In the genomic region with DNA sequence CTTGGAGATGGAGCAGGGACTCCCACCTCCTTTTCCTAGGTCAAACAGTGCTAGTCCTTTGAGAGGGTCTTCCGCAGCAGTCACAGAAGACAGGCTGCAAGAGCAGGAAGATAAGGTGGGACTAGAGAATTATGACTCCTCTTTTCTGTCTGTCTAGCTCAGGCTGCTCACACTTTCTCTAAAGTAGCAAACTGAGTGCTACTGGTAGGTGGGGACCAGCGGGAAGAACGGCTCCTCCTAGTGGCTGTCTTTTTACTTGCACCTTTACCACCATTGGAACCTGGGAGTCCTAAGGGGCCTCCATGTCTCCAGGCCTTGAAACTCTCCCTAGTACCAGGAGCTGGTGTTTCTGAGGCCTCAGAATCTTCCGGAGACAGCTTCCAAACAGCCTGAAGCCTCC, we compare ENCODE assay signal across 9 mouse cellular contexts. TPM values are rescaled to one million over a fixed set of nuclear protein-coding genes. Genes with fewer than 3 reads are reported as not detected.
DNase-seq lines count a peak whose midpoint lies in the region; ATAC-seq and TF ChIP-seq lines count a peak whose summit lies in the region.
"Had no signal": no experiment of that assay in that cellular context is flagged by ENCODE, and none has a peak within 500 bp of the region (broad histone marks: within the 10 kb centered on the region; RNA-seq: fewer than 3 reads in every experiment).

No protein-coding gene starts in this region.

- 23% methylated on average over 4 of the region's 4 CpGs for WGBS in embryonic facial prominence, embryonic 12.5 days
- 21% methylated on average over 4 of the region's 4 CpGs for WGBS in spleen, adult 2 months

- H3K36me3 ChIP-seq in embryonic facial prominence, embryonic 12.5 days, result no peaks in the 10 kb centered on the region
- H3K36me3 ChIP-seq in spleen, adult 2 months (ENCODE audit: control insufficient read depth, insufficient read depth, low read length), result no peaks in the 10 kb centered on the region
- H3K36me3 ChIP-seq: neural tube, embryonic 13.5 days had no signal

- peak overlapping the region; percentile 43; the same call in 1 of the 2 replicates for H3K27ac ChIP-seq in embryonic facial prominence, embryonic 12.5 days
- no peak overlapping the region for H3K27ac ChIP-seq in spleen, adult 2 months (ENCODE audit: insufficient read depth, low read length)
- H3K27ac ChIP-seq: neural tube, embryonic 13.5 days had no signal

- no peaks in the 10 kb centered on the region for H3K9me3 ChIP-seq in embryonic facial prominence, embryonic 12.5 days
- H3K9me3 ChIP-seq: neural tube, embryonic 13.5 days had no signal

- H3K4me3 ChIP-seq in embryonic facial prominence, embryonic 12.5 days, result no peak overlapping the region
- no peak overlapping the region for H3K4me3 ChIP-seq in spleen, adult 2 months (ENCODE audit: extremely low read depth, insufficient read depth, insufficient read length)
- H3K4me3 ChIP-seq: neural tube, embryonic 13.5 days had no signal

- ATAC-seq in embryonic facial prominence, embryonic 12.5 days (ENCODE audit: insufficient number of reproducible peaks, insufficient read depth, low FRiP score, low TSS enrichment), result no peak
- peak; percentile 58 to 71; a peak in 1 of 4 replicates for ATAC-seq in hematopoietic stem cell, adult 5-6 weeks (replicated peaks in 1 of 2; ENCODE audit: insufficient read depth in 1 of 2, low FRiP score in 2 of 2, low TSS enrichment in 1 of 2, low read depth in 1 of 2, poor library complexity in 2 of 2, severe bottlenecking in 2 of 2)

- intact Hi-C loops in heart, postnatal 25 days (cut with DNase I), result loop anchor here (1.0 to 5.0 kb wide), 4 partner anchors 75 to 242 kb away; no protein-coding TSS in a partner anchor

- H3K4me2 ChIP-seq in embryonic facial prominence, embryonic 12.5 days (replicated peaks), result no peak overlapping the region
- H3K4me2 ChIP-seq: neural tube, embryonic 13.5 days had no signal

- H3K4me1 ChIP-seq in embryonic facial prominence, embryonic 12.5 days, result peaks cover 16% of the 10 kb centered on the region
- no peaks in the 10 kb centered on the region for H3K4me1 ChIP-seq in spleen, adult 2 months (ENCODE audit: control insufficient read depth, insufficient read depth, insufficient read length)

- DNase-seq in heart, adult 18-20 months, result peak; percentile 80 to 82
- DNase-seq in heart, postnatal 25 days (ENCODE audit: low spot score), result no peak
- peak; percentile 54 to 78 for DNase-seq in adrenal gland, postnatal 36 days
- DNase-seq in layer of hippocampus, postnatal 25 days (ENCODE audit: extremely low spot score in 1 of 2, low spot score in 1 of 2), result peak; percentile 38 to 78
- peak; percentile 88 for DNase-seq in lung, postnatal 10 days
- peak in 1 of 2 experiments; percentile 63 for DNase-seq in spleen, adult 2 months (ENCODE audit: low read depth in 1 of 2, low spot score in 2 of 2)

- peak; percentile 74; the same call in 1 of the 2 replicates for TF ChIP-seq CTCF in spleen, adult 2 months (IDR thresholded peaks at IDR 0.05; ENCODE audit: extremely low read depth, insufficient read depth, insufficient read length, insufficient replicate concordance)

- TF ChIP-seq POLR2A in spleen, adult 2 months (IDR thresholded peaks at IDR 0.05; ENCODE audit: low read depth, low read length), result no peak

- no peaks in the 10 kb centered on the region for H3K27me3 ChIP-seq in embryonic facial prominence, embryonic 12.5 days
- no peaks in the 10 kb centered on the region for H3K27me3 ChIP-seq in spleen, adult 2 months (ENCODE audit: control insufficient read depth, insufficient read depth, low read length)
- H3K27me3 ChIP-seq: neural tube, embryonic 13.5 days had no signal

- H3K9ac ChIP-seq in embryonic facial prominence, embryonic 12.5 days, result no peak overlapping the region
- H3K9ac ChIP-seq: neural tube, embryonic 13.5 days had no signal

RNA-seq across cellular contexts. Expression of gene Syt8, which starts 0.9 kb away (rescaled TPM):
- not detected for total RNA-seq in heart, adult 18-20 months (2021)
- not detected for total RNA-seq in heart, postnatal 25 days (2021)
- total RNA-seq in adrenal gland, postnatal 36 days (2021), result not detected
- polyA plus RNA-seq in embryonic facial prominence, embryonic 12.5 days (2016; fragmentation: Nextera tagmentation; extraction: Ambion mirVana), result 0.35 TPM in 1 of 2 replicates, not detected in the other
- not detected in 2 replicates for total RNA-seq in hematopoietic stem cell, adult 5-6 weeks (2017)
- not detected for total RNA-seq in layer of hippocampus, postnatal 25 days (2021)
- polyA plus RNA-seq in spleen, adult 2 months (2012; rRNA removed), result 0.94 and 1.1 TPM in 2 replicates
- polyA plus RNA-seq: neural tube, embryonic 13.5 days had no signal

RNA-seq across cellular contexts. Expression of gene Tnni2, which starts 6.1 kb away (rescaled TPM):
- 1 to 10 TPM; 1.8 to 2.6 TPM for total RNA-seq in heart, adult 18-20 months (2021)
- total RNA-seq in heart, postnatal 25 days (2021), result 1 to 10 TPM; 4.4 to 7.1 TPM
- under 1 TPM; 0.50 to 0.89 TPM for total RNA-seq in adrenal gland, postnatal 36 days (2021)
- polyA plus RNA-seq in embryonic facial prominence, embryonic 12.5 days (2016; fragmentation: Nextera tagmentation; extraction: Ambion mirVana), result 7.1 and 9.6 TPM in 2 replicates
- 8.2 and 12.3 TPM in 2 replicates for total RNA-seq in hematopoietic stem cell, adult 5-6 weeks (2017)
- total RNA-seq in layer of hippocampus, postnatal 25 days (2021), result under 1 TPM in 1 of 2 experiments, not detected in 1; 0.70 TPM
- polyA plus RNA-seq in spleen, adult 2 months (2012; rRNA removed), result 3.0 and 3.9 TPM in 2 replicates

RNA-seq across cellular contexts. Expression of gene Lsp1, which starts 25.1 kb away (rescaled TPM):
- total RNA-seq in heart, adult 18-20 months (2021), result 10 to 100 TPM; 24.7 to 33.1 TPM
- total RNA-seq in heart, postnatal 25 days (2021), result 10 to 100 TPM; 43.7 to 48.1 TPM
- total RNA-seq in adrenal gland, postnatal 36 days (2021), result 10 to 100 TPM; 16.8 to 23.1 TPM
- polyA plus RNA-seq in embryonic facial prominence, embryonic 12.5 days (2016; fragmentation: Nextera tagmentation; extraction: Ambion mirVana), result 24.5 and 24.7 TPM in 2 replicates
- 233 and 282 TPM in 2 replicates for total RNA-seq in hematopoietic stem cell, adult 5-6 weeks (2017)
- total RNA-seq in layer of hippocampus, postnatal 25 days (2021), result 1 to 10 TPM; 2.2 to 4.2 TPM
- polyA plus RNA-seq in spleen, adult 2 months (2012; rRNA removed), result 368 and 410 TPM in 2 replicates

RNA-seq across cellular contexts. Expression of gene Ctsd, which starts 47.7 kb away (rescaled TPM):
- 1,000 to 10,000 TPM in 1 of 2 experiments, 100 to 1,000 TPM in 1; 997 to 1,066 TPM for total RNA-seq in heart, adult 18-20 months (2021)
- 100 to 1,000 TPM; 692 to 727 TPM for total RNA-seq in heart, postnatal 25 days (2021)
- total RNA-seq in adrenal gland, postnatal 36 days (2021), result 1,000 to 10,000 TPM in 1 of 2 experiments, 100 to 1,000 TPM in 1; 932 to 1,123 TPM
- polyA plus RNA-seq in embryonic facial prominence, embryonic 12.5 days (2016; fragmentation: Nextera tagmentation; extraction: Ambion mirVana), result 208 and 210 TPM in 2 replicates
- 123 and 168 TPM in 2 replicates for total RNA-seq in hematopoietic stem cell, adult 5-6 weeks (2017)
- total RNA-seq in layer of hippocampus, postnatal 25 days (2021), result 100 to 1,000 TPM; 313 to 344 TPM
- polyA plus RNA-seq in spleen, adult 2 months (2012; rRNA removed), result 359 and 461 TPM in 2 replicates

RNA-seq across cellular contexts. Expression of gene Gm49369, which starts 53.1 kb away (rescaled TPM):
- total RNA-seq in heart, adult 18-20 months (2021), result 1 to 10 TPM; 2.1 to 2.2 TPM
- total RNA-seq in heart, postnatal 25 days (2021), result 1 to 10 TPM; 3.0 to 4.1 TPM
- 1 to 10 TPM; 2.6 to 3.3 TPM for total RNA-seq in adrenal gland, postnatal 36 days (2021)
- polyA plus RNA-seq in embryonic facial prominence, embryonic 12.5 days (2016; fragmentation: Nextera tagmentation; extraction: Ambion mirVana), result 0.67 TPM in 1 of 2 replicates, not detected in the other
- total RNA-seq in hematopoietic stem cell, adult 5-6 weeks (2017), result 18.0 and 43.2 TPM in 2 replicates
- total RNA-seq in layer of hippocampus, postnatal 25 days (2021), result 10 to 100 TPM in 1 of 2 experiments, 1 to 10 TPM in 1; 3.2 to 10.3 TPM
- polyA plus RNA-seq in spleen, adult 2 months (2012; rRNA removed), result 0.21 TPM in 1 of 2 replicates, not detected in the other
